Mouse (Mus musculus) CH12.LX (cell line): ENCODE data around the gene Gm2026. TPM values are rescaled to one million over a fixed set of nuclear protein-coding genes. Genes with fewer than 3 reads are reported as not detected.
"Not testable (repeated sequence)": the region's sequence is repeated elsewhere in the genome, so short reads cannot be mapped to it uniquely, and the experiment has no call there.

Experiments
- DNase-seq: peaks from one replicate; pipeline ENCODE4 v3.0.0-alpha.2; 2013; ENCODE audit errors: extremely low read depth
- H3K27ac ChIP-seq: 2 replicates; pipeline ENCODE4 v1.5.1; 2012; ENCODE audit warnings: low read depth, mild to moderate bottlenecking, control low read depth, moderate library complexity; ENCODE audit not compliant: insufficient read depth
- H3K27me3 ChIP-seq: replicated peaks from 2 replicates; pipeline ENCODE3; 2012; ENCODE audit warnings: inconsistent platforms
- H3K36me3 ChIP-seq, 2 experiments: replicated peaks in 1 of 2; 2 replicates each; pipeline versions ENCODE3 to v1.6.1; 2012; ENCODE audit warnings: inconsistent platforms in 1 of 2, low read length in 1 of 2, mild to moderate bottlenecking in 1 of 2, mixed read lengths in 1 of 2, moderate library complexity in 1 of 2; ENCODE audit not compliant: control insufficient read depth in 1 of 2, insufficient read depth in 1 of 2
- H3K4me1 ChIP-seq, 2 experiments: 2 replicates each; pipeline ENCODE4 v1.6.1; 2012; ENCODE audit warnings: inconsistent platforms in 1 of 2, moderate library complexity in 1 of 2; ENCODE audit not compliant: insufficient read depth in 2 of 2, control insufficient read depth in 1 of 2
- H3K4me2 ChIP-seq: 2 replicates; pipeline ENCODE4 v1.6.1; 2012; ENCODE audit warnings: low read depth, mild to moderate bottlenecking, control low read depth; ENCODE audit not compliant: poor library complexity, insufficient read depth, severe bottlenecking
- H3K4me3 ChIP-seq, 3 experiments: fragments of 150-350 bp in 1 of 3; sonication (generic) in 1 of 3; replicated peaks in 1 of 3; 2 replicates each; pipeline versions ENCODE3 to v1.5.1; 2011 to 2012; ENCODE audit warnings: low read depth in 2 of 3, low read length in 2 of 3, mild to moderate bottlenecking in 2 of 3, moderate library complexity in 2 of 3, control low read depth in 1 of 3, improper control_type of control experiment in 1 of 3, inconsistent platforms in 1 of 3, mixed read lengths in 1 of 3; ENCODE audit not compliant: poor library complexity in 1 of 3
- H3K79me2 ChIP-seq: replicated peaks from 2 replicates; pipeline ENCODE4 v1.6.1; 2012; ENCODE audit warnings: mild to moderate bottlenecking, moderate library complexity; ENCODE audit not compliant: control insufficient read depth, poor library complexity, insufficient read depth, severe bottlenecking; ENCODE audit errors: extremely low read depth
- H3K9ac ChIP-seq: 2 replicates; pipeline ENCODE4 v1.6.1; 2012; ENCODE audit warnings: low read depth, mild to moderate bottlenecking, control low read depth, moderate library complexity; ENCODE audit not compliant: insufficient read depth
- H3K9me3 ChIP-seq: replicated peaks from 2 replicates; pipeline ENCODE3; 2012; ENCODE audit warnings: low read length, inconsistent platforms, mixed read lengths
- dilution Hi-C: fragments of 300-500 bp; cut with MboI; formaldehyde crosslinking; loops from 2 replicates; pipeline ENCODE4 v1.14.3; 2020; ENCODE audit warnings: low sequenced_read_pairs; ENCODE audit not compliant: extremely low pct_unique_long_range_greater_than_20kb, extremely low pct_ligation_motif_present
- in situ Hi-C: fragments of 300-500 bp; cut with MboI; formaldehyde crosslinking; loops from 3 replicates; pipeline ENCODE4 v1.14.3; 2019; ENCODE audit warnings: low sequenced_read_pairs, low pct_ligation_motif_present, low pct_unique_long_range_greater_than_20kb, mixed read lengths
- polyA plus RNA-seq: library from polyadenylated mRNA; unstranded; fragments of >175 nt; gene quantifications from 2 replicates; pipeline ENCODE4 v1.2.1, GENCODE M21; 2012; ENCODE audit warnings: low read depth; ENCODE audit not compliant: insufficient read length
- total RNA-seq, 2 experiments: library from RNA; depleted of rRNA; stranded (reverse); fragments of 300-350 nt in 1 of 2; fragments of >200 nt in 1 of 2; gene quantifications; 2 replicates each; pipeline ENCODE4 v1.2.3; 2012 to 2014

Gene Gm2026
- 10.0 and 10.7 TPM in 2 replicates for total RNA-seq (2012; rRNA removed)
- total RNA-seq (2014; rRNA removed): 18.5 and 30.4 TPM in 2 replicates
- 10.2 and 14.0 TPM in 2 replicates for polyA plus RNA-seq

- H3K27ac ChIP-seq, H3K4me1 ChIP-seq, H3K36me3 ChIP-seq, H3K27me3 ChIP-seq, DNase-seq, in situ Hi-C loops, H3K4me2 ChIP-seq, H3K4me3 ChIP-seq, dilution Hi-C loops, H3K79me2 ChIP-seq, H3K9me3 ChIP-seq, H3K9ac ChIP-seq: not testable (repeated sequence)
Observed at GRCm38 (mm10) chr2:175965031-175965430, at the start of gene Gm2026. Gm2026 (plus strand) TSS chr2:175965331.

GRCm38 (mm10) chr2:175931000-175931399 lies 34.1 kb upstream of the Gm2026 start, which contains the start of gene Zfp966:
Zfp966 (minus strand) TSS chr2:175931100.
- H3K9me3 ChIP-seq, H3K27ac ChIP-seq, H3K36me3 ChIP-seq, H3K4me1 ChIP-seq, H3K9ac ChIP-seq, H3K4me3 ChIP-seq, in situ Hi-C loops, H3K79me2 ChIP-seq, DNase-seq, dilution Hi-C loops, H3K27me3 ChIP-seq, H3K4me2 ChIP-seq: not testable (repeated sequence)

Other genes starting within 250 kb of the Gm2026 start
- not detected in 2 replicates for gene Gm2007, start 223.8 kb upstream of the Gm2026 start, total RNA-seq (2012; rRNA removed)
- not detected in 2 replicates for gene Gm2007, start 223.8 kb upstream of the Gm2026 start, total RNA-seq (2014; rRNA removed)
- gene Gm2007, start 223.8 kb upstream of the Gm2026 start, polyA plus RNA-seq: 4.1 TPM in 1 of 2 replicates, not detected in the other
- 4.6 and 5.0 TPM in 2 replicates for gene Gm14288, start 164.2 kb upstream of the Gm2026 start, total RNA-seq (2012; rRNA removed)
- 7.5 and 11.9 TPM in 2 replicates for gene Gm14288, start 164.2 kb upstream of the Gm2026 start, total RNA-seq (2014; rRNA removed)
- gene Gm14288, start 164.2 kb upstream of the Gm2026 start, polyA plus RNA-seq: not detected in 2 replicates
- gene Gm6710, start 96.1 kb upstream of the Gm2026 start, total RNA-seq (2012; rRNA removed): 7.3 and 9.5 TPM in 2 replicates
- gene Gm6710, start 96.1 kb upstream of the Gm2026 start, total RNA-seq (2014; rRNA removed): 20.9 and 35.8 TPM in 2 replicates
- gene Gm6710, start 96.1 kb upstream of the Gm2026 start, polyA plus RNA-seq: 3.0 and 11.3 TPM in 2 replicates
- 3.5 and 4.1 TPM in 2 replicates for gene Zfp966, start 34.2 kb upstream of the Gm2026 start, total RNA-seq (2012; rRNA removed)
- gene Zfp966, start 34.2 kb upstream of the Gm2026 start, total RNA-seq (2014; rRNA removed): 8.2 and 8.7 TPM in 2 replicates
- 5.6 and 6.3 TPM in 2 replicates for gene Zfp966, start 34.2 kb upstream of the Gm2026 start, polyA plus RNA-seq
- not detected in 2 replicates for gene Gm2004, start 184.5 kb downstream of the Gm2026 start, total RNA-seq (2012; rRNA removed)
- 23.7 TPM in 1 of 2 replicates, not detected in the other for gene Gm2004, start 184.5 kb downstream of the Gm2026 start, total RNA-seq (2014; rRNA removed)
- 2.6 and 5.0 TPM in 2 replicates for gene Gm2004, start 184.5 kb downstream of the Gm2026 start, polyA plus RNA-seq